Mouse (Mus musculus): ENCODE measurements around the gene Pdhb. TPM values are rescaled to one million over a fixed set of nuclear protein-coding genes. Genes with fewer than 3 reads are reported as not detected.

The Pdhb gene
- polyA plus RNA-seq, 1 experiment from 2014 or later = 215 TPM

Other genes starting within 250 kb of the Pdhb start
- 0.36 TPM in 1 of 2 replicates, not detected in the other for gene Gm45521, start 215.7 kb downstream of the Pdhb start, polyA plus RNA-seq (2014; fragmentation: Nextera tagmentation; extraction: Ambion mirVana)
- 0.07 and 0.23 TPM in 2 replicates for gene Dnase1l3, start 178.5 kb downstream of the Pdhb start, polyA plus RNA-seq (2014; fragmentation: Nextera tagmentation; extraction: Ambion mirVana)
- 15.6 and 16.5 TPM in 2 replicates for gene Abhd6, start 170.1 kb downstream of the Pdhb start, polyA plus RNA-seq (2014; fragmentation: Nextera tagmentation; extraction: Ambion mirVana)
- gene Rpp14, start 92.7 kb downstream of the Pdhb start, polyA plus RNA-seq (2014; fragmentation: Nextera tagmentation; extraction: Ambion mirVana) = 55.5 and 56.5 TPM in 2 replicates
- gene Pxk, start 74.8 kb downstream of the Pdhb start, polyA plus RNA-seq (2014; fragmentation: Nextera tagmentation; extraction: Ambion mirVana) = 23.2 and 23.4 TPM in 2 replicates
- gene Kctd6, start 41.1 kb upstream of the Pdhb start, polyA plus RNA-seq (2014; fragmentation: Nextera tagmentation; extraction: Ambion mirVana) = 8.2 and 10.8 TPM in 2 replicates
- not detected in 2 replicates for gene Acox2, start 86.3 kb upstream of the Pdhb start, polyA plus RNA-seq (2014; fragmentation: Nextera tagmentation; extraction: Ambion mirVana)
- 0.20 and 0.33 TPM in 2 replicates for gene Fam107a, start 145.0 kb upstream of the Pdhb start, polyA plus RNA-seq (2014; fragmentation: Nextera tagmentation; extraction: Ambion mirVana)
- not detected in 2 replicates for gene Oit1, start 205.7 kb upstream of the Pdhb start, polyA plus RNA-seq (2014; fragmentation: Nextera tagmentation; extraction: Ambion mirVana)

Data from midbrain, embryonic 11.5 days (tissue).